Mouse (Mus musculus) intestine, embryonic 15.5 days (tissue): Measurements from ENCODE around the gene Tmem262. TPM values are rescaled to one million over a fixed set of nuclear protein-coding genes. Genes with fewer than 3 reads are reported as not detected.
"Not testable (repeated sequence)": the region's sequence is repeated elsewhere in the genome, so short reads cannot be mapped to it uniquely, and the experiment has no call there.

Source experiments
- ATAC-seq: fragments of 200-750 bp; cut with Nextera tagmentation; 2 replicates; pipeline ENCODE4 v1.8.0; 2017; ENCODE audit warnings: moderate TSS enrichment, moderate library complexity
- H3K27ac ChIP-seq: fragments of 300-500 bp; sonication (generic); 2 replicates; pipeline ENCODE4 v1.5.1; 2015; ENCODE audit warnings: mild to moderate bottlenecking, inconsistent platforms
- H3K27me3 ChIP-seq: fragments of 300-500 bp; sonication (generic); replicated peaks from 2 replicates; pipeline ENCODE4 v1.6.1; 2015; ENCODE audit warnings: inconsistent platforms
- H3K36me3 ChIP-seq: fragments of 300-500 bp; sonication (generic); 2 replicates; pipeline ENCODE4 v1.6.1; 2015; ENCODE audit warnings: inconsistent platforms
- H3K4me1 ChIP-seq: fragments of 300-500 bp; sonication (generic); replicated peaks from 2 replicates; pipeline ENCODE4 v1.6.1; 2015; ENCODE audit warnings: inconsistent platforms
- H3K4me2 ChIP-seq: fragments of 300-500 bp; sonication (generic); replicated peaks from 2 replicates; pipeline ENCODE4 v1.6.1; 2015; ENCODE audit warnings: mild to moderate bottlenecking, inconsistent platforms
- H3K4me3 ChIP-seq: fragments of 300-500 bp; sonication (generic); replicated peaks from 2 replicates; pipeline ENCODE4 v1.5.1; 2015; ENCODE audit warnings: inconsistent platforms
- H3K9ac ChIP-seq: fragments of 300-500 bp; sonication (generic); 2 replicates; pipeline ENCODE4 v1.6.1; 2015; ENCODE audit warnings: inconsistent platforms
- H3K9me3 ChIP-seq: fragments of 300-500 bp; sonication (generic); 2 replicates; pipeline ENCODE4 v1.6.1; 2016; ENCODE audit warnings: inconsistent platforms
- WGBS: fragments of 180-500 bp; shearing (Covaris S2); methylation state at CpG from one replicate; pipeline ENCODE4 v1.1.7; 2015; 5-methylcytosine and 5-hydroxymethylcytosine counted together
- polyA plus RNA-seq: library from polyadenylated mRNA; unstranded; fragments of >200 nt; fragmentation: Nextera tagmentation; extraction: Ambion mirVana; gene quantifications from 2 replicates; pipeline ENCODE4 v1.2.1, GENCODE M21; 2015

Gene Tmem262
- polyA plus RNA-seq, result not detected in 2 replicates

DNA sequence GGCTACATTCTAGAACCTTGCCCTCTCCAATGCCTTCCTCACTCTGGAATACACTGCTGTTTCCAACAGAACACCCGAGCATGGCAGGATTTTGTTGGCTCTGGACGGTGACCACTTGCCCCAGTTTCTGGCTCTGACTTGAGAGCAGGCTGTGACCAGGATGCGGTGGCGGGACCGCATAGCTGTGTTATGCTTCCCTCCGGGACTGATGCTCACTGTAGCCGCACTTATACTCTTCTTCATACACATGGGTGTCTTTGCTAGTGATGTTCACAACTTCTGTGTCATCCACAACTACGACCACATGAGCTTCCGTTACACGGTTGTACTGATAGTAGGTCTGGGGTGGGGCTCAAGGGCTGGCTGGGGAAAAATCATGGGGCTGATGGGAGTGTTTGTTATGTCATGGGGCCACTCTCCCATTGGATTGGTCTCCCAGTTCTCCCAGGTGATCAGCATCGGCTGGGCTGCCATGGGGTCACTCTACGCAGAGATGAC, at the start of gene Tmem262:
TSS of gene Tmem262 (plus strand) at position 51 of the 498 bp plus-strand sequence.
- H3K4me1 ChIP-seq, result peaks cover 15% of the 10 kb centered on the region
- H3K9me3 ChIP-seq, result no peaks in the 10 kb centered on the region
- WGBS, result 92% methylated on average over 12 of the region's 12 CpGs
- no peak within 1 kb of the TSS for H3K9ac ChIP-seq
- H3K27me3 ChIP-seq, result no peaks in the 10 kb centered on the region
- no peak for ATAC-seq
- no peak within 1 kb of the TSS for H3K27ac ChIP-seq
- H3K4me2 ChIP-seq, result no peak within 1 kb of the TSS
- H3K36me3 ChIP-seq, result peaks cover 21% of the 10 kb centered on the region
- no peak within 1 kb of the TSS for H3K4me3 ChIP-seq

DNA sequence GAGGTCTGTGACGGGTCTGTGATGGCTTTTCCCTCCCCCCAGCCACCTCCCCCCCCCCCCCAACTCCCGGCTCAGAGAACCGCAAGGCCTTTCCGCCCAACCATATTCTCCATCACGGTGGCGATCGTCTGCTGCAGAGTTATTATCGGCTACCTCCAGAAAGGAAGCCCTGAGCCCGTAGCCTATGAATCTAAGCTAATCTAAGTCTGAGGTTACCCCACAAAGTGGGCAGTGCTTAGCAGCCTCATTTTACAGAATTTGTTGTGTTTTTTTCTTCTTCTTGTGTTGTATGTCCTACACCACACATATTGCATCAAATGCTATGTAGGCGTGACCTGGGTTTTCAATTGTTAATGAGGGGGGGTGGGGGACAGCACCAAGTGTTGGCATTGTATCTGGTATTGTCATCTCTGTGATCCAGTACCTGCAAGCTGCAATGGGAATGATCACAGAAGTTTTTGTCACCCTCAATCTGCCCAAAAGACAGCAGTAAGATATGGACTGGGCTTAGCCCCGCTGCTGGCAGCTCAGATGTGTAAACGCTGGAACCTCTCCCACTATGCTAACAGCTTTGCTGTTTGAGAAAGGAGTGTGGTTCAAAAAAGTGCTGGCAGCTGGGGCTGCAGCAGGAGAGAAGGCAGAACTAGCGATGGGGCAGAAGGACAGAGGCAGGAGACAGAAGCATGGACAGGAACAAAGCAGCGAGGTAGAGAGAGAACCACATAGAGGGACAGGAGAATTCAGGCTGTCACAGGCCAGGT, 49.1 kb upstream of the Tmem262 start:
- no peak overlapping the region for H3K27ac ChIP-seq
- no peaks in the 10 kb centered on the region for H3K4me1 ChIP-seq
- no peaks in the 10 kb centered on the region for H3K36me3 ChIP-seq
- no peak for ATAC-seq
- no peak overlapping the region for H3K4me2 ChIP-seq
- 68% methylated on average over 14 of the region's 14 CpGs for WGBS
- H3K4me3 ChIP-seq, result no peak overlapping the region
- H3K9ac ChIP-seq, result no peak overlapping the region
- no peaks in the 10 kb centered on the region for H3K27me3 ChIP-seq
- H3K9me3 ChIP-seq, result no peaks in the 10 kb centered on the region

DNA sequence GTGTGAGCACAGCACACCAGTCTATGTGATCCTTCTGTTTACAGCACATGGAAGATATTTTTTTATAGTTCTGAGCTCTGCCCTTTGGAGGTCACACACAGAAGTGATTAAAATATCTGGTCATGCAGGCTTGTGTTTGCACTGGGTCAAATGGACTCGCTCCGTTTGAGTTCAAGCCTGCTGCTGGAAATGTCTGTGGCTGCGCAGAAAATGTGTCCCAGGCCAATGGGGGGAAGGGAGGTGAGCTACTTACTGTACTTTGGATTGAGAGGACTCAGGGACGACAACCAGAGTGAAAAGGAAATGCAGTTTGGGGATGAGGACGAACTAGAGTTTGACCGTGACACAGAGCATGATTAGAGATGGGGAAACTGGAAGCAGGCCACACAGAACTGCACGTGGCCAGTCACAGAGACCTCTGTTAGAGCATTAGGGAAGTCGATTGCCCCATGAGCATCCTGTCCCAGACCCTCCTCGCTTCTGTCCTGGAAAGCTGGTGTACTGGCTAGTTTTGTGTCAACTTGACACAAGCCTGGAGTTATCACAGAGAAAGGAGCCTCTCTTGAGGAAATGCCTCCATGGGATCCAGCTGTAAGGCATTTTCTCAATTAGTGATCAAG, 43.8 kb upstream of the Tmem262 start:
- 0 out of 2 replicates have a peak, but pooled peaks have one; percentile 15 for ATAC-seq
- no peak overlapping the region for H3K4me2 ChIP-seq
- H3K9ac ChIP-seq, result no peak overlapping the region
- WGBS, result 72% methylated on average over 9 of the region's 9 CpGs
- no peaks in the 10 kb centered on the region for H3K9me3 ChIP-seq
- H3K36me3 ChIP-seq, result no peaks in the 10 kb centered on the region
- H3K4me1 ChIP-seq, result no peaks in the 10 kb centered on the region
- no peaks in the 10 kb centered on the region for H3K27me3 ChIP-seq
- no peak overlapping the region for H3K4me3 ChIP-seq
- H3K27ac ChIP-seq, result no peak overlapping the region

DNA sequence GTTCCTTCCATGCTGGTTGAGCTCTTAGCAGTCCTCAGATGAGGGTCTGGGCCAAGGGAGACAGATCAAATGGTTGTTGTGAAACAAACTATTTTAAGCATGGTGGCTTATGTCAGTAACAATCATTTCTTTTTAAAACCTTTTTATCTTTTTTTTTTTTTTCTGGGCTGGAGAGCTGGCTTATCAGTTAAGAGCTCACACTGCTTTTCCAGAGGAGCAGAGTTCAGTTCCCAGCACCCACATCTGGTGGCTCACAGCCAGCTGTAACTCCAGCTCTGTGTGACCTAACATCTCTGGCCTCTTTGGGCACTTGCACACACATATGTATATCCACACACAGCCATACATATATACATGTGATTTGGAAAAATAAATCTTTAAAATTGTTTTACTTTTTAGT, 42.1 kb upstream of the Tmem262 start:
- no peak for ATAC-seq
- Histone ChIP-seq H3K27ac (no peak overlapping the region), H3K4me1 (no peaks in the 10 kb centered on the region), H3K4me2 (no peak overlapping the region), H3K9me3 (no peaks in the 10 kb centered on the region), H3K36me3 (no peaks in the 10 kb centered on the region), H3K9ac (no peak overlapping the region), H3K27me3 (no peaks in the 10 kb centered on the region), H3K4me3 (no peak overlapping the region)

DNA sequence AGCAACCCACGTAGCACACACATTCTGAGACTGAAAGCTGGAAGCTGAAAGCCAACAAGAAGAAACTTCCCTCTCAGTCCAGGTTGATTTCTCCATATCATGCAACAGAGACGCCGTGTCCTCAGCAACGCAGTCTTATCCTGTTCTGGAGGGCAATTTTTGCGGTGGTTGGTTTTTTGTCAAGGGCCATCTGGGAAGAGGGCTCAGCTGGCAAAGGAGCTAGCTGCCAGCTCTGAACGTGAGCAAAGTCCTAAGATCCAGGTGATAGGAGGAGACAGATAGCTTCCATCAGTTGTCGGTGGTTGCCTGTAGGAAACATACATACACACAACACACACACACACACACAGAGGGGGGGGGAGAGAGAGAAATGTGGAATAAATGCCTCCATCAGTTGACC, 41.5 kb upstream of the Tmem262 start:
- 85% methylated on average over 7 of the region's 7 CpGs for WGBS
- Histone ChIP-seq H3K27ac (no peak overlapping the region), H3K4me1 (no peaks in the 10 kb centered on the region), H3K9me3 (no peaks in the 10 kb centered on the region), H3K9ac (no peak overlapping the region), H3K4me2 (no peak overlapping the region), H3K27me3 (no peaks in the 10 kb centered on the region), H3K36me3 (no peaks in the 10 kb centered on the region), H3K4me3 (no peak overlapping the region)
- ATAC-seq, result no peak

DNA sequence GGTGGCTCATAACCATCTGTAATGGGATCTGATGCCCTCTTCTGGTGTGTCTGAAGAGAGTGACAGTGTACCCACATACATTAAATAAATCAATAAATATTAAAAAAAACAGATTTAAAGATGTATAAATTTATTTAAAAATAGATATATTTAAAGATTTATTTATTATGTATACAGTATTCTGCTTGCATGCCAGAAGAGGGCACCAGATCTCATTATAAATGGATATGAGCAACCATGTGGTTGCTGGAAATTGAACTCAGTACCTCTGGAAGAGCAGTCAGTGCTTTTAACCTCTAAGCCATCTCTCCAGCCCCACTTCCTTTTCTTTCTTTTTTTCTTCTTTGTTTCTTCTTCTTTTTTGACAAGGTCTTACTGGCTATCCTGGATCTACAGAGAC, 39.8 kb upstream of the Tmem262 start:
- no peak for ATAC-seq
- Histone ChIP-seq H3K27me3 (no peaks in the 10 kb centered on the region), H3K4me3 (no peak overlapping the region), H3K27ac (no peak overlapping the region), H3K4me2 (no peak overlapping the region), H3K9ac (no peak overlapping the region), H3K36me3 (no peaks in the 10 kb centered on the region), H3K4me1 (peaks cover under 1% of the 10 kb centered on the region; the same call in 1 of the 2 replicates), H3K9me3 (no peaks in the 10 kb centered on the region)

DNA sequence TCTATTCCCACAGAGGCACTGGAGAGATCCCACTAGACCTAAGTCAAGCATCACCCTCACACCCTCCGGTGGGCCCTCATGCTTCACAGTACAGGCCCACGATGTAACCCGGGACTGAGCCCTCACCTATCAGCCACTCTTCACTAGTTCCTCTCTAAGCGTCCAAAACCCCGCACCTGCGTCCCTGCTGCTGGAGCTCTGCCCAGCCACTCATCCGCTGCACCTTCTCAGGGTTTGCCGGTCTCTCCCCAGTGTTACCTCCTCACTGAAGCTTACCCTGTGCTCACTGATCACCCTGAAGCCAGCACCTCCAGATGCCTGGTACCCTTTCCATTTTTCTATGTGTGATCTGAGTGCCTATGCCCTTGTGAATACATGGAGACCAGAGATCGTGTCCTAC, 37.5 kb upstream of the Tmem262 start:
- no peaks in the 10 kb centered on the region for H3K36me3 ChIP-seq
- H3K9ac ChIP-seq, result no peak overlapping the region
- H3K9me3 ChIP-seq, result no peaks in the 10 kb centered on the region
- 89% methylated on average over 9 of the region's 9 CpGs for WGBS
- no peak for ATAC-seq
- H3K4me2 ChIP-seq, result no peak overlapping the region
- H3K27me3 ChIP-seq, result no peaks in the 10 kb centered on the region
- peaks cover 4% of the 10 kb centered on the region; the same call in 1 of the 2 replicates for H3K4me1 ChIP-seq
- H3K4me3 ChIP-seq, result no peak overlapping the region
- no peak overlapping the region for H3K27ac ChIP-seq

DNA sequence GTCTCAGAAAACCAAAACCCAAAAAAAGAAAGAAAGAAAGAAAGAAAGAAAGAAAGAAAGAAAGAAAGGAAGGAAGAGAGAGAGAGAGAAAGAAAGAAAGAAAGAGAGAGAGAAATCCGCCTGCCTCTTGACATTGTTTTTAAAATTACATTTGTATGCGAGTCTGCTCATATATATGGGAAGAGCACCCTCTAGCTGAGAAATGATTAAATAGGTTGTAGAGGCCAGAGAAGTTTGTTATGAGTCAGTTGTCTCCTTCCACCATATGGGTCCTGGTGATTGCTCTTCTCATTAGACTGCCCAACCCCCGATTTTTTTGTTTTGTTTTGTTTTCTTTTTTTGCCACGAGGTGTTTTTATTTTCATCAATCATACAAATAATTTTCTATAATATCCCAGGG, 35.7 kb upstream of the Tmem262 start:
- WGBS, result 47% methylated on average over 4 of the region's 4 CpGs
- H3K27ac ChIP-seq, ATAC-seq, H3K36me3 ChIP-seq, H3K4me2 ChIP-seq, H3K9me3 ChIP-seq, H3K9ac ChIP-seq, H3K27me3 ChIP-seq, H3K4me3 ChIP-seq: not testable (repeated sequence)
- peaks cover 17% of the 10 kb centered on the region for H3K4me1 ChIP-seq

DNA sequence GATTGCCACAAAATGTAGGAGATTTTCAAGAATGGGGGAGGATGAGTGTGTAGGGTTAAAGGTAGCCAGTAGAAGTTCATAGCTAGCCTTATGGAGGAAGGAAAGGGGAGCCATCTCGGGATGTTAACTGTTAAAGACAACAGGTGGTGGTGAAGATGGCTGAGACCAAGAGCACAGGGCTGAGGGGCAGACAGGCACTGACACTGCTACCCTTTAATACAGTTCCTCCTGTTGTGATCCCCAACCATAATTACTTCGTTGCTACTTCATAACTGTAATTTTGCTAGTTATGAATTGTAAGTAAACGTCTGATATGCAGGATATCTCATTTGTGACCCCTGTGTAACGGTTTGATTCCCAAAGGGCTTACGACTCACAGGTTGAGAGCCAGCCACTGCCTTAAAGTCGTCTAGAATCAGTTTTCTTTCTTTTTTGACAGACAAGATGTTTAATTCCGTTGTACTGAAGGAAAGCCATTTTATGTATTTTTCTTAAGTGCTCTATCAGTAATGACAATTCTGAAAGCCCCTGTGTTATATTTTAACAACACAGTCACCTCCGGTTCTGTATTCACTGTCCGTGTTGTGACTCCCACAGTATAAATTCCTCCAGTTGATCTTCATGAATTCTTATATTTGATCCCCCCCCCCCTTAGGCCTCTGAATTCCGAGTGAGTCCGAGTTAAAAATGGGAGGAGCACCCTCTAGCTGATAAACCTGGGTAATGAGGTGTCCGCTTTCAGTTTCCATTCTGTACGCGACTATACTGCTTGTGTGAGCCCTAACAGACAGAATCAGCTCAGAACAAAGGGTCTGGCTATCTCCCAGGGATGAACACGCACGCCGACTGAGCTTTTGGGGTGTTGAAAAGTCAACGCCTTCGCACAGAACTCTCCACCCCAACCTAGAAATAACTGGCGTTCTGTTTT, 34.2 kb upstream of the Tmem262 start:
- Histone ChIP-seq H3K9me3 (no peaks in the 10 kb centered on the region), H3K4me1 (peaks cover 17% of the 10 kb centered on the region), H3K36me3 (peaks cover 24% of the 10 kb centered on the region), H3K4me2 (peak overlapping the region; percentile 89), H3K9ac (peak overlapping the region; percentile 79), H3K27ac (peak overlapping the region; percentile 98), H3K4me3 (peak overlapping the region; percentile 83), H3K27me3 (no peaks in the 10 kb centered on the region)
- WGBS, result 15% methylated on average over 20 of the region's 20 CpGs
- peak; percentile 50 for ATAC-seq

DNA sequence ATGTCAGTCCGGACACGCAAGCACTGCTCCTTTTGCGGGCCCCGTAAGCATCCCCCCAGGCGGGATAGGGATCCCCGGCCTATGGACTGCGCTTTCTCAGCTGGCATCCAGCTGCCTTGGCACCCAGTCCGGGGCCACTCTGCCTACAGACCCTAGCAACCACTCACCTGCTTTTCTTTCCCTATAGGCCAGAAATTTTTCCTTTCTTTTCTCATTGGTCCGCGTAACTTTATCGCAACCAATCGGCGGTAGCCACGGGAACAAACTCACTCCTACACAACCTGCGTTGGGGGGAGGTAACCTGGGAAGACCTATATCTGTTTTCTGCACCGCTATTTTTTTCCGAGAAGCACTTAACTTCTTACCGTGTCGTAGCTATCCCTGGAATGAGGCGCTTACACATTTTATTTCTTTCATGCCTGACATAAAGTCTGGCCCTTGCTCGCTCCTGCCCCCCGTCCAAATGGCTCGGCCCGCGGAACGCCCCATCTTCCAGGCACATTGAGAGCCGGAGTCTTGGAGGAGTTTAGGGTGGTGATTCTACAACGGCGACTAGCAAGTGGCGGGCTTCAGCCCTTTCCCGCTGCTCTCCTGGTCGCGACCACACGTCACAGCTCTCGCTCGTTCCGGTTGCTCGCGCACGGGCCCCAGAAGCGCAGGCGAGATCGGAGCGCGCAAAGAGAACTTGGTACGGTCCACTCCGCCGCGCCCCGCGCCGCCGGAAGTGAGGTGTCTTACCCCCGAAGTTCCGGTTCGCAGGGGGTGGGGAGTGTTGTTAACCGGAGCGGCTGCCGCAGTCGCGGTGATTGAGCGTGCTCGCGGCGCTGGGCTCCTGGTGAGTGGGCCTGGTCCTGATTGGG, 33.3 kb upstream of the Tmem262 start, which contains the start of gene Syvn1:
TSS of gene Syvn1 (plus strand) at position 283 of the 860 bp plus-strand sequence.
- no peaks in the 10 kb centered on the region for H3K27me3 ChIP-seq
- under 1% methylated on average over 65 of the region's 65 CpGs for WGBS
- H3K9me3 ChIP-seq, result no peaks in the 10 kb centered on the region
- peak; percentile 95 for ATAC-seq
- H3K36me3 ChIP-seq, result peaks cover 33% of the 10 kb centered on the region
- H3K4me1 ChIP-seq, result peaks cover 17% of the 10 kb centered on the region
- peak within 1 kb of the TSS; percentile 83 for H3K4me3 ChIP-seq
- H3K27ac ChIP-seq, result peak within 1 kb of the TSS; percentile 98
- H3K9ac ChIP-seq, result peak within 1 kb of the TSS; percentile 79
- H3K4me2 ChIP-seq, result peak within 1 kb of the TSS; percentile 89

DNA sequence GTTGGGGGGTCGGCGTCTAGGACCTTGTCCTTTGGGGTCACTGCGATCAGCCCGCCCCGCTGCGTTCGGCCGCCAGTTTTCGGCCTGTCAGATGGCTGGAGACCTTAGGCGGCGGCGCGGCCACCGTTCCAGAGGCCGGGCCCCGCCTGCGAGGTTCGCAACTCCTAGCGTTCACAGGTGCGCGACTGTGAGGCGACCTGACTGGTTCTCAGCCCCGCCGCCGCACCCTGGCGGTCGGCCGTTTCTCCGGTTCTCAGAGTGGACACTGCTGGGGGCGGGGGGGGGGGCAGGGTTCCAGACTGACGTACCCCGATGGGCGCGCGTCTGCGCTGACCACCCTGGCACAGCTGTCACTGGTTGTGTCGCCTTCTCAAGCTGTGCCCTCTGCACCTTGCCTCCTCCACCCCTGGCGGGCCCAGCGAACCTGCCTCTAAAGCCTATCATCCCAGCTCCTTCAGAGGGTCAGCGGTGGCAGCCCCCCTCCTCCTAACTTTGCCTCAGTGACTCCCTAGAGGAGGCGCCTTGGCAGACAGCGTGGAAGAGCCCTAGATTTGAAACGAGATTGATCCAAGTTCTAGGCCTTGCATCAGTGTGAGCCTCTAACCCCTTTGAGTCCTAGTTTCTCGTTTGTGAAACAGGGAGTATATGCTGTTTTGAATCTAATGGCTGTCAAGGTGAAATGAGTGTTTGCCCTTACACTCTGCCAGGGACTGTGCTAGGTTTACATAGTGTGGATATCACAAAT, 32.5 kb upstream of the Tmem262 start:
- peak overlapping the region; percentile 79 for H3K9ac ChIP-seq
- H3K4me2 ChIP-seq, result peak overlapping the region; percentile 89
- H3K4me1 ChIP-seq, result peaks cover 17% of the 10 kb centered on the region
- ATAC-seq, result peak; percentile 37
- peak overlapping the region; percentile 98 for H3K27ac ChIP-seq
- H3K9me3 ChIP-seq, result no peaks in the 10 kb centered on the region
- H3K36me3 ChIP-seq, result peaks cover 40% of the 10 kb centered on the region
- H3K27me3 ChIP-seq, result no peaks in the 10 kb centered on the region
- 1% methylated on average over 44 of the region's 44 CpGs for WGBS
- peak overlapping the region; percentile 83 for H3K4me3 ChIP-seq
